Mouse (Mus musculus) gastrocnemius, postnatal 10 days (tissue): ENCODE results near the gene Krtap19-1. TPM values are rescaled to one million over a fixed set of nuclear protein-coding genes. Genes with fewer than 3 reads are reported as not detected.
A peak's percentile ranks its signal among the peaks of the same experiment; 100 is the strongest.

Experiments
- DNase-seq: peaks from one replicate; pipeline ENCODE4 v3.0.0; 2021; ENCODE audit warnings: mixed read lengths
- long read RNA-seq, 2 experiments: library from polyadenylated mRNA; stranded (forward); transcript quantifications; one replicate each; pipeline ENCODE4 v2.0.0; 2021
- total RNA-seq, 2 experiments: library from RNA; stranded (reverse); gene quantifications; 2 replicates each; pipeline ENCODE4 v1.2.3; 2021

Gene Krtap19-1
- not detected for total RNA-seq
- long read RNA-seq, experiment 1, result 0 reads
- long read RNA-seq, experiment 2, result 0 reads

- no peak for DNase-seq
Observed at GRCm38 (mm10) chr16:88869311-88869710, at the start of gene Krtap19-1. Krtap19-1 (minus strand) TSS chr16:88869411.

GRCm38 (mm10) chr16:88896357-88896756 lies 27.1 kb upstream of the Krtap19-1 start, which contains the start of gene Krtap19-5:
Krtap19-5 (minus strand) TSS chr16:88896457.
- no peak for DNase-seq

- DNase-seq, result no peak
Observed at GRCm38 (mm10) chr16:88886870-88887269, 17.7 kb upstream of the Krtap19-1 start.

- no peak for DNase-seq
Observed at GRCm38 (mm10) chr16:88884989-88885388, 15.8 kb upstream of the Krtap19-1 start, which contains the start of gene Krtap19-4. Krtap19-4 (minus strand) TSS chr16:88885089.

- no peak for DNase-seq
Observed at GRCm38 (mm10) chr16:88877938-88878337, 8.7 kb upstream of the Krtap19-1 start, which contains the start of gene Krtap19-3. Krtap19-3 (minus strand) TSS chr16:88878038.

- DNase-seq, result no peak
Observed at GRCm38 (mm10) chr16:88874169-88874568, 5.0 kb upstream of the Krtap19-1 start, which contains the start of gene Krtap19-2. Krtap19-2 (minus strand) TSS chr16:88874269.

- no peak for DNase-seq
Observed at GRCm38 (mm10) chr16:88864887-88865407, 4.3 kb downstream of the Krtap19-1 start.

GRCm38 (mm10) chr16:88851450-88851849 lies 17.8 kb downstream of the Krtap19-1 start:
- peak; percentile 8 for DNase-seq

GRCm38 (mm10) chr16:88848558-88848957 lies 20.7 kb downstream of the Krtap19-1 start:
- DNase-seq, result no peak

- no peak for DNase-seq
Observed at GRCm38 (mm10) chr16:88847363-88847762, 21.8 kb downstream of the Krtap19-1 start.

- DNase-seq, result no peak
Observed at GRCm38 (mm10) chr16:88826978-88827377, 42.2 kb downstream of the Krtap19-1 start.

DNA sequence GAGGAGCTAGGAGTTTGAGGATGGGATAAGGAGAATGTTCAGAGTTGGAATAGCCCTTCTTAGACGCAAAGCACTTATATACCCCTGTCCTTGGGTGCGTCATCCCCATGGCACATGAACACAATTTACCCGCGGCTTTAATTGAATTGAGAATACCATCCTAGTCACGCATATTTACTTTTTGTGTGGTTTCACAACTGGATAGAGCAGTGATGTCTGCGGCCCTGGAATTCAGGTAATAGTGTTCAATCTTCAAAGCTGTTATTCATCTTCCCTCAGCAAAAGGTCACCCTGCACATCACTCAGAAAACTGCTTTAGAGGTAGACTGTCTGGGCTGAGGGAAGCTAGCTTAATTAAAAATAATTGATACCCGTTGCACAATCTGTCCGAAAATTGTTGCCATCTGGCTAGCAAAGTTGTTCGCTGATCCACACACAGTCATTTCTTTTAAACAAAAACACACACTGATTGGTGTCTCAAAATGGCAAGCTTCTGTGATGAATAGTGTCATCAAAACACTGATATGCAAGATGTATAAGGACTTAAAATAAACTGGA lies 43.0 kb downstream of the Krtap19-1 start, which contains the start of gene Krtap14:
Krtap14 (minus strand) TSS at position 51 of the 558 bp plus-strand sequence.
- no peak for DNase-seq

DNA sequence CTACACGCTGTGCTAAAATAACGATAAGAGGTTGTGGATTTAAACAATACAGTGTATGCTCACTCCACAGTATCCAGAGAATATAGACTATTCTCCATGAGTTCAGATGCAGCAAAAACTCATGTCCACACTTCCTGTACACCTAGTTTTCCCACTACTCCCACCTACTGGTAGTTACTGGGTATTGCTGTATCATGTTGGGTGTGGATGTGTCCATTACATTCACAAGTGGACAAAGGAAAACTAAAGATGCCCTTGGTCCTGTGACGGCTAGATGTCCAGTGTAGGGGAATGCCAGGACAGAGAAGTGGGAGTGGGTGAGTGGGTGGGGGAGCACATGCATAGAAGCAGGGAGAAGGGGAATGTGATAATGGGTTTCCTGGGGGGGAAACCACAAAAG lies 45.5 kb downstream of the Krtap19-1 start:
- DNase-seq, result no peak

GRCm38 (mm10) chr16:88820066-88820465 lies 49.1 kb downstream of the Krtap19-1 start, which contains the start of gene Krtap15:
Krtap15 (plus strand) TSS chr16:88820215.
- DNase-seq, result peak; percentile 13

Other genes with a start within 250 kb of the Krtap19-1 start
- under 1 TPM in 1 of 2 experiments, not detected in 1; 0.28 TPM for gene 2310079G19Rik, start 241.7 kb downstream of the Krtap19-1 start, total RNA-seq
- not detected for gene Krtap26-1, start 221.6 kb downstream of the Krtap19-1 start, total RNA-seq
- not detected for gene Krtap27-1, start 197.7 kb downstream of the Krtap19-1 start, total RNA-seq
- not detected for gene 2310061N02Rik, start 161.4 kb downstream of the Krtap19-1 start, total RNA-seq
- not detected for gene Krtap13-1, start 140.5 kb downstream of the Krtap19-1 start, total RNA-seq
- gene Krtap13, start 117.8 kb downstream of the Krtap19-1 start, total RNA-seq, result not detected
- gene 2310034C09Rik, start 110.6 kb downstream of the Krtap19-1 start, total RNA-seq, result not detected
- gene 2310057N15Rik, start 95.2 kb downstream of the Krtap19-1 start, total RNA-seq, result not detected
- gene Gm5965, start 91.5 kb downstream of the Krtap19-1 start, total RNA-seq, result not detected
- not detected for gene Gm20741, start 57.2 kb downstream of the Krtap19-1 start, total RNA-seq
- not detected for gene Krtap15, start 49.2 kb downstream of the Krtap19-1 start, total RNA-seq
- gene Krtap14, start 43.3 kb downstream of the Krtap19-1 start, total RNA-seq, result not detected
- not detected for gene Krtap19-2, start 4.9 kb upstream of the Krtap19-1 start, total RNA-seq
- gene Krtap19-3, start 8.6 kb upstream of the Krtap19-1 start, total RNA-seq, result not detected
- gene Krtap19-4, start 15.7 kb upstream of the Krtap19-1 start, total RNA-seq, result not detected
- not detected for gene Krtap19-5, start 27.0 kb upstream of the Krtap19-1 start, total RNA-seq
- not detected for gene Krtap19-9b, start 62.9 kb upstream of the Krtap19-1 start, total RNA-seq
- not detected for gene Krtap16-3, start 93.5 kb upstream of the Krtap19-1 start, total RNA-seq
- gene Krtap22-2, start 141.3 kb upstream of the Krtap19-1 start, total RNA-seq, result not detected
- gene Gm10229, start 145.9 kb upstream of the Krtap19-1 start, total RNA-seq, result under 1 TPM in 1 of 2 experiments, not detected in 1; 0.63 TPM
- gene Krtap6-1, start 162.3 kb upstream of the Krtap19-1 start, total RNA-seq, result not detected
- gene Gm10228, start 172.1 kb upstream of the Krtap19-1 start, total RNA-seq, result under 1 TPM in 1 of 2 experiments, not detected in 1; 0.96 TPM
- not detected for gene Krtap6-5, start 178.5 kb upstream of the Krtap19-1 start, total RNA-seq
- gene 1110025L11Rik, start 194.6 kb upstream of the Krtap19-1 start, total RNA-seq, result not detected
- not detected for gene Krtap6-3, start 214.6 kb upstream of the Krtap19-1 start, total RNA-seq